Mouse (Mus musculus) intestine, postnatal 0 days (tissue): ENCODE measurements around the gene Flt3l. TPM values are rescaled to one million over a fixed set of nuclear protein-coding genes. Genes with fewer than 3 reads are reported as not detected.

Experiments
- ATAC-seq: fragments of 200-750 bp; cut with Nextera tagmentation; 2 replicates; pipeline ENCODE4 v1.8.0; 2017; ENCODE audit warnings: mild to moderate bottlenecking, moderate TSS enrichment, moderate library complexity
- H3K27ac ChIP-seq: fragments of 300-500 bp; sonication (generic); 2 replicates; pipeline ENCODE4 v1.5.1; 2014; ENCODE audit warnings: mild to moderate bottlenecking, low read depth, low read length, moderate library complexity
- H3K27me3 ChIP-seq: fragments of 300-500 bp; sonication (generic); replicated peaks from 2 replicates; pipeline ENCODE4 v1.6.1; 2014; ENCODE audit warnings: low read length, mixed read lengths; ENCODE audit not compliant: control insufficient read depth, insufficient read depth
- H3K36me3 ChIP-seq: fragments of 300-500 bp; sonication (generic); 2 replicates; pipeline ENCODE4 v1.6.1; 2014; ENCODE audit warnings: mild to moderate bottlenecking, moderate library complexity; ENCODE audit not compliant: control insufficient read depth, insufficient read depth
- H3K4me1 ChIP-seq: fragments of 300-500 bp; sonication (generic); replicated peaks from 2 replicates; pipeline ENCODE4 v1.6.1; 2014; ENCODE audit warnings: antibody characterized with exemption, low read length, mixed read lengths; ENCODE audit not compliant: control insufficient read depth, insufficient read depth
- H3K4me2 ChIP-seq: fragments of 300-500 bp; sonication (generic); replicated peaks from 2 replicates; pipeline ENCODE4 v1.6.1; 2014; ENCODE audit warnings: low read depth, mild to moderate bottlenecking, moderate library complexity
- H3K4me3 ChIP-seq: fragments of 300-500 bp; sonication (generic); 2 replicates; pipeline ENCODE4 v1.5.1; 2014; ENCODE audit warnings: low read depth, low read length
- H3K9ac ChIP-seq: fragments of 300-500 bp; sonication (generic); 2 replicates; pipeline ENCODE4 v1.6.1; 2014; ENCODE audit warnings: mild to moderate bottlenecking, low read depth, low read length
- H3K9me3 ChIP-seq: fragments of 300-500 bp; sonication (generic); 2 replicates; pipeline ENCODE4 v1.6.1; 2016; ENCODE audit warnings: mixed run types; ENCODE audit not compliant: control insufficient read depth
- CTCF ChIP-seq: sonication (generic); IDR thresholded peaks from 2 replicates; pipeline ENCODE4 v1.5.1; 2016; ENCODE audit warnings: low read depth, mild to moderate bottlenecking, control low read depth, antibody characterized with exemption, moderate library complexity
- WGBS: fragments of 180-500 bp; shearing (Covaris S2); extraction: QIAGEN DNeasy Blood & Tissue Kit; methylation state at CpG from one replicate; pipeline ENCODE4 v1.1.7; 2014; 5-methylcytosine and 5-hydroxymethylcytosine counted together
- polyA plus RNA-seq: library from polyadenylated mRNA; unstranded; fragments of >200 nt; fragmentation: Nextera tagmentation; extraction: Ambion mirVana; gene quantifications from 2 replicates; pipeline ENCODE4 v1.2.1, GENCODE M21; 2015

Gene Flt3l
- polyA plus RNA-seq, 1 experiment from 2014 or later, result 2.7 TPM

DNA sequence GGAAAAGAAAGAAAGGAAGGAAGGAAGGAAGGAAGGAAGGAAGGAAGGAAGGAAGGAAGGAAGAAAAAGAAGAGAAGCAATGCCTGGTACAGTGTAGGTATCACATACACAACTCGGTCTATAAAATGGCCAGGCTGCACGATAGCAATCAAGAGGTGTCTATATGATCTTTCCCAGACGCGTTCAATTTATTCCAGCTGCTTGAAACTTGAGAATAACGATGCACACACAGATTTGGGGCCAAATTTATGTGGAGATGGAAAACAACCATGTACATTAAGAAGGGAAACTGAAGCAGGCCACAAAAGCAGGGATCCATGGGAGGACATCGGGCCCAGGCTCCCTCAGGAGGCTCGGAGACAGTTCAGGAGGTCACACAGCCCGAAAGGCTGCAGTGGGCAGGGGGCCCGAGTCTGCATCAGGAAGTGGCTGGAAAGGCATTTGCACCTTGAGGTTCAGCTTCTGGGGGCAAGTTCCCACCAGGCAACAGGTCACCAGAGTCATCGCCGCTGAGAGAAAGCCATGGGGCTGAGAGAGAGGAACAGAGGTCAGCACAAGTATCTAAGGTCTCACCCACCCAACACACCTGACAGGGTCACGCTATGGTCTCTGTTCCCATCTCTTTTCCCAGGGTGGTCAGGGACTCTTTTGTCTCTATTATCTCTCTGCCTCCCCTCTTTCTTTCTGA is 43.3 kb downstream of the Flt3l start:
- Histone ChIP-seq H3K4me3 (no peak overlapping the region), H3K36me3 (peaks cover 37% of the 10 kb centered on the region), H3K4me1 (no peaks in the 10 kb centered on the region), H3K9me3 (no peaks in the 10 kb centered on the region), H3K4me2 (no peak overlapping the region), H3K27me3 (no peaks in the 10 kb centered on the region), H3K9ac (no peak overlapping the region), H3K27ac (peak overlapping the region; percentile 50; the same call in 1 of the 2 replicates)
- 54% methylated on average over 12 of the region's 12 CpGs for WGBS
- no peak for ATAC-seq
- no peak for TF ChIP-seq CTCF

DNA sequence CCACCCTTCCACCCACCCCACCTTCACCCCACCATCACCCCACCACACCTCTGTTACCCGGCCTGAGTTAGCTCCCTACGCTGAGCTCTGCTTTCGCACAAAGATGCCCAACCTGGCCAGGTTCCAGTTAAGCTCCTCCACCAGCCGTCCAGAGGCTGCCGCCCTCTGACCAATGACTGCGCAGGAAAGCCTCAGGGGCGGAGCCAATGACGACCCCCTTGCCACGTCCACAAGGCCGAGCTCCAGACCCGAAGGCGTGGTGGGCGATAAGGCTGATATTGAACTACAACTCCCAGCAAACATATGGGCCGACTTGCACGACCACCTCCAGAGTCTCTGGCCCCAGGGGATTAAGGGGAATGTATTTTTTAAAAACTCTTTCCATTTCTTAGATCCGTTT is 44.2 kb downstream of the Flt3l start, which contains the start of gene Rcn3:
TSS of gene Rcn3 (minus strand) at position 174 of the 400 bp plus-strand sequence.
- Histone ChIP-seq H3K27ac (peak within 1 kb of the TSS; percentile 60; the same call in 1 of the 2 replicates), H3K27me3 (no peaks in the 10 kb centered on the region), H3K9ac (peak within 1 kb of the TSS; percentile 53), H3K4me3 (peak within 1 kb of the TSS; percentile 40), H3K4me2 (peak within 1 kb of the TSS; percentile 56), H3K9me3 (no peaks in the 10 kb centered on the region), H3K36me3 (peaks cover 39% of the 10 kb centered on the region), H3K4me1 (no peaks in the 10 kb centered on the region)
- TF ChIP-seq CTCF, result no peak
- ATAC-seq, result peak; percentile 55
- 4% methylated on average over 16 of the region's 16 CpGs for WGBS

DNA sequence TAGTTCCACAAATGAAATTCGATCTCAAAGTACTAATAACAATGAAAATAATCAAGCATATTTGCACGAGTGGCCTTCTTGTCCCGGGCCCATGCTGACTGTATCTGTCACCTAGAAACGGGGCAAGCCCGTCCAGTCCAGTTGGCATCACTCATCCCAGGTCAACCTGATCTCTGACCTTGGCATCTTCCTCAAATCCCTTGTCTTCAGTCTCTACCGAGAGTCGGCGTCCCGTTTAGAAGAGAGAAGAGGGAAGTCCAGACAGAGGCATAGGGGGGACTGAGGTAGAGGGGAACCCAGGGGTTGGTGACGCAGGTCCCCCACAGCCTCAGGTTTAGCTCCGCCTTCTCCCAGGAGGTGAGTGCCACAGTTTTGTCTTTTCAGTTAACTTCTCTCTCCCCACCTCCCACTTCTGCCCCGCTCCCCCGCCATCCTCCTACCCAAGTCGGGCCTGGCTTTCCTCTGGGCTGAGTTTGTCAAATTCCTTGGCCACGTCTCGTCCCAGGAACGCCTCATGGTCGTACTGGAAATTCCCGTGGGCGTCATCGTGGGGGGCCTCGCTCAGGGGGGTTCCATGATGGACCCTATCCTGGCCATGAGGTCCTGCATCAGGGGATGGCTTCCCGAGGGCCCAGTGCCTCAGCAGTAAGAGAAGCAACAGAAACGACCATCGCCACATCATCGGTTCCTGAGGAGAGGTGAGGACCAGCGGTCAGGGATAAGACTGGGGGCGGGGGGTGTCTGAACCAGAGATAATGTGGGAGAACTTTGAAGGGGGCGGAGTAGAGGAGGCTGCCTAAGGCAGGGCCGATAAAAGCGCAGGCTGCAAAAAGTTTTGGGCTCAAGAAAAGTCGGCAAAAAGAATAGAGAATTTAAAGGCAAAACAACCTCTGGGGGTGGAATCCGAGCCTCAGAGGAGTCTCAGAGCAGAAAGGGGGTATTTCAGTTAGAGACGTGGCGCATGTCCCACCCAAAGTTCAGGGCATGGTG is 44.9 kb downstream of the Flt3l start:
- ATAC-seq, result no peak
- H3K9me3 ChIP-seq, result no peaks in the 10 kb centered on the region
- 21% methylated on average over 35 of the region's 35 CpGs for WGBS
- peak overlapping the region; percentile 60; the same call in 1 of the 2 replicates for H3K27ac ChIP-seq
- H3K4me1 ChIP-seq, result no peaks in the 10 kb centered on the region
- no peak for TF ChIP-seq CTCF
- H3K27me3 ChIP-seq, result no peaks in the 10 kb centered on the region
- peak overlapping the region; percentile 53 for H3K9ac ChIP-seq
- H3K4me3 ChIP-seq, result peak overlapping the region; percentile 40
- peaks cover 41% of the 10 kb centered on the region for H3K36me3 ChIP-seq
- peak overlapping the region; percentile 56 for H3K4me2 ChIP-seq

DNA sequence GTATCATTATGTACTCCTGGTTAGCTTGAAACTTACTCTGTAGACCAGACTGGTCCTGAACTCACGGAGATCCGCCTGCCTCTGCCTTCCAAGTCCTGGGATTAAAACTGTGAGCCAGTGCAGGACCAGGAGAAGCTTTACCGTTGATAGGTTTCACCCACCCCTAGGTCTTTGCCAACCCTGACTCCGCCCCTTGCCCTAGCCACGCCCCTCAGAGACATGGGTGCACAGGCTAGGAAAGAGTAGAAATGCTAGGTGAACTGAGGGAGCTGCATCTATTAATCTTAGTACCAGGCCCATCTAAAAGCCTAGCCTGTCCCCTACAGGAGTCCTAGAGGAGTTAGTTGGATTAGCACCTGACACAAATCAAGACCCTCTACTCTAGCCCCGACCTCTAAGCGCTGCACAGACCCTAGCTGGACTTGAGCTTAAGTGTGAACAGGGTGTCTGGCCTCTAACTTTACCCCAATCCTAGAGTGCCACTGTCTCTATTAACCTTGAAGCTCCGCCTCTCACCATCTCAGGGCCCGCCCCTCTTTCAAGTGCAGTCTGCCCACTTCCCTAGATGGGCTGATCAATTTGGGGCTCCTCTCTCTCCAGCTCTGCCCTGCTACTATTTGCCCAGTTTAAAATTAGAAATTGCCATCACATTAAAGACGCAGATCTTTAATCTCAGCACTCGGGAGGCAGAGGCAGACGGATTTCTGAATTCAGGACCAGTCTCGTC is 45.8 kb downstream of the Flt3l start:
- WGBS, result 81% methylated on average over 13 of the region's 13 CpGs
- no peaks in the 10 kb centered on the region for H3K9me3 ChIP-seq
- no peak overlapping the region for H3K27ac ChIP-seq
- no peaks in the 10 kb centered on the region for H3K27me3 ChIP-seq
- no peak for ATAC-seq
- peaks cover 40% of the 10 kb centered on the region for H3K36me3 ChIP-seq
- H3K4me1 ChIP-seq, result no peaks in the 10 kb centered on the region
- H3K4me2 ChIP-seq, result peak overlapping the region; percentile 56; the same call in 1 of the 2 replicates
- peak overlapping the region; percentile 40 for H3K4me3 ChIP-seq
- TF ChIP-seq CTCF, result no peak
- H3K9ac ChIP-seq, result no peak overlapping the region

DNA sequence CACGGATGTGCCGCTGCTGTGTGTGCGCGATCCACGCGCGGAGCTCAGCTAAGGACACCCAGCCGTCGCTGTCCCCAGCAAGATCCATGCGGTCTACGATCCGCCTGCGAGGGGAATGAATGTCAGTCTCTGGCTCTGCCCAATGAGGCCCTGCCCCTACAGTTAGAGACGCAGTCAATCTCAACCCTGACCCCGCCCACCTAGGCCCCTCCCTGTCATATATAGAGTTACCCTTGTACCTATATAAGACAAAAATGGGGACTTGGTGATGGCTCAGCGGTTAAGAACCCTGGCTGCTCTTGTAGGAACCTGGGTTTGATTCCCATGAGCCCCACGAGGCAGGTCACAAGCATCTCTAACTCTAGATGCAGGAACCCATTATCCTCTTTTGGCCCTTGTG is 47.6 kb downstream of the Flt3l start:
- Histone ChIP-seq H3K4me1 (no peaks in the 10 kb centered on the region), H3K36me3 (peaks cover 31% of the 10 kb centered on the region; the same call in 1 of the 2 replicates), H3K4me3 (no peak overlapping the region), H3K9ac (no peak overlapping the region), H3K27me3 (no peaks in the 10 kb centered on the region), H3K4me2 (no peak overlapping the region), H3K9me3 (no peaks in the 10 kb centered on the region), H3K27ac (no peak overlapping the region)
- 91% methylated on average over 17 of the region's 17 CpGs for WGBS
- ATAC-seq, result no peak
- TF ChIP-seq CTCF, result no peak
